Mouse (Mus musculus): Measurements from ENCODE around the gene Foxg1.

Gene Foxg1

GRCm38 (mm10) chr12:49409833-49410232, 27.4 kb downstream of the Foxg1 start:
- DNase-seq (ENCODE audit: low read depth, low spot score) = no peak

- no peak for DNase-seq (ENCODE audit: low read depth, low spot score)
Observed at GRCm38 (mm10) chr12:49417963-49418362, 35.5 kb downstream of the Foxg1 start.

Measured in c-Kit-negative CD71-positive TER-119-positive erythroid progenitor cells, embryonic 14.5 days (primary cell).